Mouse (Mus musculus) heart, embryonic 11.5 days (tissue): ENCODE measurements at regions not wholly inside any gene's neighbourhood (a gene's known extent, or its start where the extent isn't known, plus 50 kb on each side); places are given as distances from the start of the nearest gene placed in this dataset.

Source experiments
- ATAC-seq: fragments of 200-750 bp; cut with Nextera tagmentation; replicated peaks from 2 replicates; pipeline ENCODE4 v1.8.0; 2017; ENCODE audit warnings: moderate library complexity; ENCODE audit not compliant: insufficient number of reproducible peaks, low FRiP score, low TSS enrichment
- H3K27ac ChIP-seq: fragments of 300-500 bp; sonication (generic); 2 replicates; pipeline ENCODE4 v1.5.1; 2014; ENCODE audit warnings: mild to moderate bottlenecking, low read depth, low read length
- H3K27me3 ChIP-seq: fragments of 300-500 bp; sonication (generic); 2 replicates; pipeline ENCODE4 v1.6.1; 2014; ENCODE audit warnings: mild to moderate bottlenecking, low read length, mixed read lengths; ENCODE audit not compliant: control insufficient read depth, insufficient read depth
- H3K36me3 ChIP-seq: fragments of 300-500 bp; sonication (generic); 2 replicates; pipeline ENCODE4 v1.6.1; 2014; ENCODE audit warnings: mild to moderate bottlenecking, low read length, moderate library complexity, mixed read lengths; ENCODE audit not compliant: control insufficient read depth, insufficient read depth
- H3K4me1 ChIP-seq: fragments of 300-500 bp; sonication (generic); 2 replicates; pipeline ENCODE4 v1.6.1; 2014; ENCODE audit warnings: low read length; ENCODE audit not compliant: control insufficient read depth, insufficient read depth
- H3K4me2 ChIP-seq: fragments of 300-500 bp; sonication (generic); 2 replicates; pipeline ENCODE4 v1.6.1; 2014; ENCODE audit warnings: mild to moderate bottlenecking, moderate library complexity
- H3K4me3 ChIP-seq: fragments of 300-500 bp; sonication (generic); 2 replicates; pipeline ENCODE4 v1.5.1; 2014; ENCODE audit warnings: low read depth, low read length
- H3K9ac ChIP-seq: fragments of 300-500 bp; sonication (generic); 2 replicates; pipeline ENCODE4 v1.6.1; 2014; ENCODE audit warnings: mild to moderate bottlenecking, low read depth, low read length, moderate library complexity
- H3K9me3 ChIP-seq: fragments of 300-500 bp; sonication (generic); replicated peaks from 2 replicates; pipeline ENCODE4 v1.6.1; 2016; ENCODE audit warnings: low read length; ENCODE audit not compliant: control insufficient read depth
- WGBS: fragments of 180-500 bp; shearing (Covaris S2); extraction: QIAGEN DNeasy Blood & Tissue Kit; methylation state at CpG from one replicate; pipeline ENCODE4 v1.1.7; 2014; ENCODE audit not compliant: insufficient replicate concordance; 5-methylcytosine and 5-hydroxymethylcytosine counted together

DNA sequence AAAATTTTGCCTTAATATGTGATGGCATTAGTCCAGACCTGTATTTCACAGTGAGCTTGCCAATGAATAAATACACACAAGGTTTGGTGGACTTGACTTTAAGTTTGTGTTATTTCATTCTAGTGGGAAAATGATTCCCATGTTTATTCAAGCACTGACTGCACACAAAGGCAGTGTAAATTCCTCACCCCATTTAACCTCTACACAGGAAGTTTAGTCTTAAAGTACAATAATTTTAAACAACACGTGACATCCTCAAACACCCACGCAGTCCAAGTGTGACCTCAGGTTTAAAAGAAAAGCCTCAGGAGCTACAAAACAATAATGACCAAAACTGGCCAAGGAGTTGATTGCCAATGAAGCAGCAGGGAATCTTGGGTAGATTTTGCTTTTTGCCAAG lies 219.4 kb downstream of the Lurap1l start:
- Histone ChIP-seq H3K9ac (no peak overlapping the region), H3K27ac (no peak overlapping the region), H3K36me3 (no peaks in the 10 kb centered on the region), H3K27me3 (no peaks in the 10 kb centered on the region), H3K4me1 (no peaks in the 10 kb centered on the region), H3K4me3 (no peak overlapping the region), H3K4me2 (no peak overlapping the region), H3K9me3 (no peaks in the 10 kb centered on the region)
- ATAC-seq, result no peak
- 47% methylated on average over 2 of the region's 2 CpGs for WGBS

DNA sequence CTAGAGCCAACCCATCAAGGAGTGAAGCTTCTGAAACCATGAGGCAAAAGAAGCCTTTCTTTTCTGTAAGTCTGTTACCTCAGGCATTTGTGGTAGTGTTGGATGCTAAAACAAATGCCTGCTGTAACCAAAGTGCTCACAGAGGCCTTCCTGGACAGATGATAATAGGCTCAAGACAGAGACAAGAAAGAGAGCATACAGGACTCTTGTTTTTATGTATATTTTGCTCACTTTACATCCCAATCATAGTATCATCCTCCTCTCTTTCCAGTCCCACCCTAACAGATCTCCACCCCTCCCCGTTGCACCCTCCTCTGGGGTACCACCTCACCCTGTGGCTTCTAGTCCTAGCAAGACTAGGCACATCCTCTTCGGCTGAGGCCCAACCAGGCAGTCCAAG lies 262.7 kb downstream of the Lurap1l start:
- ATAC-seq, result no peak

GRCm38 (mm10) chr4:81177443-81178041 lies 265.1 kb downstream of the Mpdz start:
- no peaks in the 10 kb centered on the region for H3K27me3 ChIP-seq
- no peak for ATAC-seq
- no peak overlapping the region for H3K9ac ChIP-seq
- no peaks in the 10 kb centered on the region for H3K9me3 ChIP-seq
- H3K4me3 ChIP-seq, result no peak overlapping the region
- no peaks in the 10 kb centered on the region for H3K4me1 ChIP-seq
- 58% methylated on average over 11 of the region's 11 CpGs for WGBS
- no peak overlapping the region for H3K4me2 ChIP-seq
- no peak overlapping the region for H3K27ac ChIP-seq
- H3K36me3 ChIP-seq, result no peaks in the 10 kb centered on the region

More for the DNA sequence above, 262.7 kb downstream of the Lurap1l start:
- Histone ChIP-seq H3K9me3 (no peaks in the 10 kb centered on the region), H3K4me3 (no peak overlapping the region), H3K27me3 (no peaks in the 10 kb centered on the region), H3K4me2 (no peak overlapping the region), H3K27ac (no peak overlapping the region), H3K36me3 (no peaks in the 10 kb centered on the region), H3K4me1 (no peaks in the 10 kb centered on the region), H3K9ac (no peak overlapping the region)
- 82% methylated on average over 2 of the region's 2 CpGs for WGBS

DNA sequence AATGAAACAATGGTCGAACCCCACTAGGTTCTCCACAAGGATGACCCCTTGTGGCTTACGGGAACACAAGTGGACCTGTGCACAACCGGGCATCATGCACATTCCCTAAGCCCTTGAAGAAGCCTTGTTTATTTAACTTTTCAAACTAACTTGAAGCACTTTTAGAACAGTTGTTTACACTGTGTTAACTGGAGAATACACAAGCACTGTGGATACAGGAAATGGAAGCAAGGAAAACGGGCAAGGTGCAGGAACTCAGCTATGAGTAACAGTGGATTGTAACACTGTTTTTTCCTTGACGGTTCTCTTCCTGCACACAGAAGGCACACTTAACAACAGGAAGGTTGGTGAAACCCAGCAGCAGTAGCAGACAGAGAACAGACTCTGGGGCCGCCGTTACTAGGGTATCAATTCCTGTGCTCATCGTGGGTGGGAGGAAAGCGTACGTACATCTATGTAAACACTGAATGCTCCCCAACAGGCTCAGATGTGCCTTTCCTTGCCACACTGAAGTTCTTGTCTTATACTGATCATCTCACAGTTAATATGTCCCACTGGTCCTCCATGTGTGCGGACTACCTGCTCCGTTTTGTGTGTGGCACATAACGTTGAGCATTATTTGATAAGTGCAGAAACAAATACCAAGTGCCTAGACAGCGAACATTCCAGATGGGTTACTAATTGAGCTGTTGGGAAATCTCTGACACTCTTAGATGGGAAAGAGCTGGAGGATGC lies 264.4 kb downstream of the Mpdz start:
- Histone ChIP-seq H3K4me2 (no peak overlapping the region), H3K27me3 (no peaks in the 10 kb centered on the region), H3K9me3 (no peaks in the 10 kb centered on the region), H3K36me3 (no peaks in the 10 kb centered on the region), H3K9ac (no peak overlapping the region), H3K27ac (no peak overlapping the region), H3K4me1 (no peaks in the 10 kb centered on the region), H3K4me3 (no peak overlapping the region)
- WGBS, result 71% methylated on average over 14 of the region's 14 CpGs
- no peak for ATAC-seq

DNA sequence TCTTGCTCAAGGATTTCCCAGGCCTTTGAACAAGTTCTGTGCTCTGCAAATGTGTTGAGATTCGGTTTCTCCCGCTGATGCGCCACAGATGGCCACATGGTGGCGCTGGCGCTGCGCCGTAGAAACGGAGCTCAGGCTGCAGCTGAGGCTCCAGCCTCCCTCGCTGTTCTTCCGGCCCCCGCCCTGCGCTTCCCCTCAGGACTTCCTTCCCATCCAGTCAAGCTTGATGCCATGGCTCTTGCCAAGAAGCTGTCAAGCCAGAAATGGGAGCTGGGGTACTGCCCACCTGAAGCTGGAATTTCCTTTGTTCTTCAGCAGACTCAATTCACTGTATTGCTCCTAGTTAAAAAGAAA lies 263.9 kb downstream of the Mpdz start:
- H3K4me3 ChIP-seq, result no peak overlapping the region
- no peak overlapping the region for H3K27ac ChIP-seq
- H3K9ac ChIP-seq, result no peak overlapping the region
- H3K4me2 ChIP-seq, result peak overlapping the region; percentile 18; the same call in 1 of the 2 replicates
- H3K9me3 ChIP-seq, result no peaks in the 10 kb centered on the region
- H3K4me1 ChIP-seq, result no peaks in the 10 kb centered on the region
- no peaks in the 10 kb centered on the region for H3K27me3 ChIP-seq
- under 1% methylated on average over 12 of the region's 12 CpGs for WGBS
- H3K36me3 ChIP-seq, result no peaks in the 10 kb centered on the region
- ATAC-seq, result peak; percentile 69

DNA sequence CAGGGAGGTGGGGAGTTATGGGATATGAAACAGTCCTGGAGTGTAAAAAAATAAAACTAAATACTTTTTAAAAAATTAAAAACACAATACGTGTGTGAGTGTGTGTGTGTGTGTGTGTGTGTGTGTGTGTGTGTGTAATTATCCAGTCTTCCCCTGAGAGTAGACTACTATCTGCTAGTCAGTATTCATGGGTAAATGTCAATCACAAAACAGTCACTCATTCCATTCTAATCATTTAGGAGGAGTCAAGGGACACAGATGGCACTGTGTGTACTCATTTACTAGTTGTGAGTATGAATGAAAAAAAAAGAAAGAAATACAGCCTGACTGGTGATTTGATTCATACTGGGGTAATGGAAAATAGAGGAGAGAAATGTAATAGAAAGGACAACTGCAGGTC lies 226.5 kb downstream of the Mpdz start:
- H3K9ac ChIP-seq, result no peak overlapping the region
- H3K36me3 ChIP-seq, result no peaks in the 10 kb centered on the region
- H3K4me2 ChIP-seq, result no peak overlapping the region
- no peak for ATAC-seq
- H3K27ac ChIP-seq, result no peak overlapping the region
- no peaks in the 10 kb centered on the region for H3K9me3 ChIP-seq
- H3K4me3 ChIP-seq, result no peak overlapping the region
- 81% methylated on average over 1 of the region's 1 CpGs for WGBS
- H3K4me1 ChIP-seq, result no peaks in the 10 kb centered on the region
- H3K27me3 ChIP-seq, result no peaks in the 10 kb centered on the region

GRCm38 (mm10) chr4:81217979-81218378 lies 224.6 kb downstream of the Mpdz start:
- Histone ChIP-seq H3K4me2 (no peak overlapping the region), H3K4me3 (no peak overlapping the region), H3K9ac (no peak overlapping the region), H3K36me3 (no peaks in the 10 kb centered on the region), H3K27me3 (no peaks in the 10 kb centered on the region), H3K27ac (no peak overlapping the region), H3K4me1 (no peaks in the 10 kb centered on the region), H3K9me3 (no peaks in the 10 kb centered on the region)
- WGBS, result 73% methylated on average over 11 of the region's 11 CpGs
- ATAC-seq, result no peak

GRCm38 (mm10) chr4:81222034-81222433 lies 220.6 kb downstream of the Mpdz start:
- Histone ChIP-seq H3K9ac (no peak overlapping the region), H3K27ac (no peak overlapping the region), H3K36me3 (no peaks in the 10 kb centered on the region), H3K9me3 (no peaks in the 10 kb centered on the region), H3K4me1 (no peaks in the 10 kb centered on the region), H3K4me2 (no peak overlapping the region), H3K27me3 (no peaks in the 10 kb centered on the region), H3K4me3 (no peak overlapping the region)
- 80% methylated on average over 6 of the region's 6 CpGs for WGBS
- no peak for ATAC-seq
